Mouse (Mus musculus) limb, embryonic 14.5 days (tissue): ENCODE measurements around the gene Gltp. TPM values are rescaled to one million over a fixed set of nuclear protein-coding genes. Genes with fewer than 3 reads are reported as not detected.
A peak's percentile ranks its signal among the peaks of the same experiment; 100 is the strongest.

Experiments used
- ATAC-seq: fragments of 200-750 bp; cut with Nextera tagmentation; 2 replicates; pipeline ENCODE4 v1.8.0; 2017; ENCODE audit warnings: low read depth, moderate number of reproducible peaks, moderate TSS enrichment; ENCODE audit not compliant: low FRiP score
- DNase-seq: peaks from one replicate; pipeline ENCODE4 v3.0.0-alpha.2; 2015; ENCODE audit warnings: low spot score
- H3K27ac ChIP-seq: fragments of 300-500 bp; sonication (generic); replicated peaks from 2 replicates; pipeline ENCODE4 v1.5.1; 2014; ENCODE audit warnings: low read depth, mild to moderate bottlenecking, low read length, moderate library complexity, mixed read lengths
- H3K27me3 ChIP-seq: fragments of 300-500 bp; sonication (generic); 2 replicates; pipeline ENCODE4 v1.6.1; 2014; ENCODE audit warnings: low read length, mixed read lengths; ENCODE audit not compliant: control insufficient read depth, insufficient read depth
- H3K36me3 ChIP-seq: fragments of 300-500 bp; sonication (generic); 2 replicates; pipeline ENCODE4 v1.6.1; 2014; ENCODE audit warnings: mild to moderate bottlenecking, low read length, moderate library complexity, mixed read lengths; ENCODE audit not compliant: control insufficient read depth, insufficient read depth
- H3K4me1 ChIP-seq: fragments of 300-500 bp; sonication (generic); 2 replicates; pipeline ENCODE4 v1.6.1; 2014; ENCODE audit warnings: antibody characterized with exemption, low read length, mixed read lengths; ENCODE audit not compliant: control insufficient read depth, insufficient read depth
- H3K4me2 ChIP-seq: fragments of 300-500 bp; sonication (generic); replicated peaks from 2 replicates; pipeline ENCODE4 v1.6.1; 2014; ENCODE audit warnings: low read depth, mild to moderate bottlenecking, low read length, moderate library complexity; ENCODE audit not compliant: severe bottlenecking
- H3K4me3 ChIP-seq: fragments of 300-500 bp; sonication (generic); replicated peaks from 2 replicates; pipeline ENCODE4 v1.5.1; 2014; ENCODE audit warnings: low read length
- H3K9ac ChIP-seq: fragments of 300-500 bp; sonication (generic); 2 replicates; pipeline ENCODE4 v1.6.1; 2014; ENCODE audit warnings: mild to moderate bottlenecking, low read depth, low read length, moderate library complexity; ENCODE audit not compliant: severe bottlenecking
- H3K9me3 ChIP-seq: fragments of 300-500 bp; sonication (generic); 2 replicates; pipeline ENCODE4 v1.6.1; 2016; ENCODE audit warnings: low read length; ENCODE audit not compliant: control insufficient read depth
- POLR2A ChIP-seq: fragments of 200-500 bp; IDR thresholded peaks from 2 replicates; pipeline ENCODE4 v1.8.0; 2012; ENCODE audit warnings: inconsistent platforms, mild to moderate bottlenecking, moderate library complexity, borderline replicate concordance; ENCODE audit not compliant: insufficient read depth, insufficient read length; ENCODE audit errors: extremely low read depth
- WGBS: fragments of 180-500 bp; shearing (Covaris S2); extraction: QIAGEN DNeasy Blood & Tissue Kit; methylation state at CpG from one replicate; pipeline ENCODE4 v1.1.7; 2014; 5-methylcytosine and 5-hydroxymethylcytosine counted together
- polyA plus RNA-seq, 2 experiments: library from polyadenylated mRNA; depleted of rRNA in 1 of 2; stranded (reverse) in 1 of 2; unstranded in 1 of 2; fragments of >200 nt; fragmentation: Nextera tagmentation in 1 of 2; extraction: Ambion mirVana in 1 of 2; gene quantifications; 2 replicates each; pipeline versions ENCODE4 v1.2.1 to v1.2.3; 2012 to 2014

The Gltp gene
- polyA plus RNA-seq, 2 experiments = 132 to 289 TPM

- no peak overlapping the region for H3K27ac ChIP-seq
These were observed 40.7 kb upstream of the Gltp start for GRCm38 (mm10) chr5:114731498-114731897.

GRCm38 (mm10) chr5:114730129-114730528 lies 39.3 kb upstream of the Gltp start:
- no peaks in the 10 kb centered on the region for H3K9me3 ChIP-seq
- no peak overlapping the region for H3K9ac ChIP-seq
- no peaks in the 10 kb centered on the region for H3K4me1 ChIP-seq
- DNase-seq (peak; percentile 44), ATAC-seq (peak; percentile 65; the same call in 1 of the 2 replicates)
- H3K36me3 ChIP-seq = peaks cover 83% of the 10 kb centered on the region
- no peak for TF ChIP-seq POLR2A
- no peak overlapping the region for H3K4me3 ChIP-seq
- H3K27ac ChIP-seq = no peak overlapping the region
- H3K4me2 ChIP-seq = no peak overlapping the region
- no peaks in the 10 kb centered on the region for H3K27me3 ChIP-seq
- 40% methylated on average over 10 of the region's 10 CpGs for whole genome bisulfite sequencing

More at GRCm38 (mm10) chr5:114731498-114731897, 40.7 kb upstream of the Gltp start:
- Histone ChIP-seq H3K9ac (no peak overlapping the region), H3K36me3 (peaks cover 90% of the 10 kb centered on the region), H3K27me3 (no peaks in the 10 kb centered on the region), H3K4me2 (no peak overlapping the region), H3K4me1 (no peaks in the 10 kb centered on the region), H3K9me3 (no peaks in the 10 kb centered on the region), H3K4me3 (no peak overlapping the region)
- TF ChIP-seq POLR2A = no peak
- WGBS = 71% methylated on average over 6 of the region's 6 CpGs
- ATAC-seq (no peak), DNase-seq (no peak)

- Histone ChIP-seq H3K4me3 (no peak overlapping the region), H3K27me3 (no peaks in the 10 kb centered on the region), H3K4me1 (no peaks in the 10 kb centered on the region), H3K4me2 (no peak overlapping the region), H3K27ac (no peak overlapping the region), H3K9ac (no peak overlapping the region), H3K9me3 (no peaks in the 10 kb centered on the region), H3K36me3 (peaks cover 64% of the 10 kb centered on the region)
- no peak for ATAC-seq
- DNase-seq = no peak
- no peak for TF ChIP-seq POLR2A
- WGBS = 81% methylated on average over 10 of the region's 10 CpGs
These were observed 37.4 kb upstream of the Gltp start for GRCm38 (mm10) chr5:114728160-114728559.

GRCm38 (mm10) chr5:114722846-114723245 lies 32.1 kb upstream of the Gltp start:
- Histone ChIP-seq H3K27ac (0 out of 2 replicates have a peak overlapping the region, but pooled peaks have one; percentile 5), H3K9me3 (no peaks in the 10 kb centered on the region), H3K36me3 (peaks cover 54% of the 10 kb centered on the region), H3K4me3 (no peak overlapping the region), H3K9ac (no peak overlapping the region), H3K27me3 (no peaks in the 10 kb centered on the region), H3K4me1 (no peaks in the 10 kb centered on the region), H3K4me2 (no peak overlapping the region)
- TF ChIP-seq POLR2A = no peak
- no peak for ATAC-seq
- no peak for DNase-seq
- WGBS = 92% methylated on average over 13 of the region's 13 CpGs

GRCm38 (mm10) chr5:114721969-114722368 lies 31.2 kb upstream of the Gltp start:
- Histone ChIP-seq H3K9me3 (no peaks in the 10 kb centered on the region), H3K9ac (no peak overlapping the region), H3K36me3 (peaks cover 57% of the 10 kb centered on the region), H3K4me2 (no peak overlapping the region), H3K27ac (no peak overlapping the region; the same call in 1 of the 2 replicates), H3K27me3 (no peaks in the 10 kb centered on the region), H3K4me3 (no peak overlapping the region), H3K4me1 (no peaks in the 10 kb centered on the region)
- TF ChIP-seq POLR2A = no peak
- DNase-seq (no peak), ATAC-seq (no peak)
- 90% methylated on average over 10 of the region's 10 CpGs for WGBS

GRCm38 (mm10) chr5:114720784-114721183 lies 30.0 kb upstream of the Gltp start:
- H3K4me3 ChIP-seq = no peak overlapping the region
- 90% methylated on average over 11 of the region's 11 CpGs for WGBS
- no peaks in the 10 kb centered on the region for H3K4me1 ChIP-seq
- DNase-seq (no peak), ATAC-seq (no peak)
- H3K9me3 ChIP-seq = no peaks in the 10 kb centered on the region
- TF ChIP-seq POLR2A = no peak
- H3K27ac ChIP-seq = no peak overlapping the region
- H3K36me3 ChIP-seq = peaks cover 65% of the 10 kb centered on the region
- H3K4me2 ChIP-seq = no peak overlapping the region
- no peaks in the 10 kb centered on the region for H3K27me3 ChIP-seq
- H3K9ac ChIP-seq = no peak overlapping the region
